Mouse (Mus musculus) liver, embryonic 12.5 days (tissue): ENCODE measurements around the gene Arhgap32. TPM values are rescaled to one million over a fixed set of nuclear protein-coding genes. Genes with fewer than 3 reads are reported as not detected.
"Not testable (repeated sequence)": the region's sequence is repeated elsewhere in the genome, so short reads cannot be mapped to it uniquely, and the experiment has no call there.

Experiments
- ATAC-seq: fragments of 200-750 bp; cut with Nextera tagmentation; 2 replicates; pipeline ENCODE4 v1.8.0; 2017; ENCODE audit warnings: moderate number of reproducible peaks, mild to moderate bottlenecking, moderate library complexity
- H3K27ac ChIP-seq: fragments of 300-500 bp; sonication (generic); 2 replicates; pipeline ENCODE4 v1.5.1; 2016; ENCODE audit warnings: mild to moderate bottlenecking
- H3K27me3 ChIP-seq: fragments of 300-500 bp; sonication (generic); replicated peaks from 2 replicates; pipeline ENCODE4 v1.6.1; 2016; ENCODE audit warnings: mild to moderate bottlenecking, moderate library complexity
- H3K36me3 ChIP-seq: fragments of 300-500 bp; sonication (generic); 2 replicates; pipeline ENCODE4 v1.6.1; 2016; ENCODE audit warnings: mild to moderate bottlenecking, moderate library complexity
- H3K4me1 ChIP-seq: fragments of 300-500 bp; sonication (generic); 2 replicates; pipeline ENCODE4 v1.6.1; 2016
- H3K4me2 ChIP-seq: fragments of 300-500 bp; sonication (generic); 2 replicates; pipeline ENCODE4 v1.6.1; 2016; ENCODE audit warnings: mild to moderate bottlenecking, moderate library complexity
- H3K4me3 ChIP-seq: fragments of 300-500 bp; sonication (generic); 2 replicates; pipeline ENCODE4 v1.5.1; 2016; ENCODE audit warnings: mild to moderate bottlenecking, moderate library complexity
- H3K9ac ChIP-seq: fragments of 300-500 bp; sonication (generic); 2 replicates; pipeline ENCODE4 v1.6.1; 2016; ENCODE audit warnings: mild to moderate bottlenecking, moderate library complexity
- H3K9me3 ChIP-seq: fragments of 300-500 bp; sonication (generic); replicated peaks from 2 replicates; pipeline ENCODE4 v1.6.1; 2016; ENCODE audit warnings: mild to moderate bottlenecking, moderate library complexity
- WGBS: fragments of 180-500 bp; shearing (Covaris S2); methylation state at CpG from one replicate; pipeline ENCODE4 v1.1.7; 2016; ENCODE audit not compliant: insufficient replicate concordance; 5-methylcytosine and 5-hydroxymethylcytosine counted together
- polyA plus RNA-seq: library from polyadenylated mRNA; unstranded; fragments of >200 nt; fragmentation: Nextera tagmentation; extraction: Ambion mirVana; gene quantifications from 2 replicates; pipeline ENCODE4 v1.2.1, GENCODE M21; 2016

Gene Arhgap32
- polyA plus RNA-seq, 1 experiment from 2014 or later, result 0.56 TPM

- Histone ChIP-seq H3K36me3 (no peaks in the 10 kb centered on the region), H3K27me3 (no peaks in the 10 kb centered on the region), H3K4me1 (peaks cover 16% of the 10 kb centered on the region), H3K9ac (no peak overlapping the region), H3K4me2 (peak overlapping the region; percentile 17; the same call in 1 of the 2 replicates), H3K9me3 (no peaks in the 10 kb centered on the region), H3K27ac (peak overlapping the region; percentile 27; the same call in 1 of the 2 replicates), H3K4me3 (no peak overlapping the region)
- 28% methylated on average over 2 of the region's 2 CpGs for WGBS
- peak; percentile 89 for ATAC-seq
These were observed 46.9 kb downstream of the Arhgap32 start for GRCm38 (mm10) chr9:32162792-32163191.

- 76% methylated on average over 6 of the region's 6 CpGs for WGBS
- not testable (repeated sequence) for H3K4me2 ChIP-seq, H3K4me3 ChIP-seq, H3K27ac ChIP-seq, H3K27me3 ChIP-seq, H3K9me3 ChIP-seq, ATAC-seq, H3K36me3 ChIP-seq, H3K9ac ChIP-seq
- peaks cover 16% of the 10 kb centered on the region for H3K4me1 ChIP-seq
These were observed 47.9 kb downstream of the Arhgap32 start for GRCm38 (mm10) chr9:32163820-32164219.

- no peak overlapping the region for H3K4me3 ChIP-seq
- no peak overlapping the region for H3K27ac ChIP-seq
- no peaks in the 10 kb centered on the region for H3K27me3 ChIP-seq
- no peaks in the 10 kb centered on the region for H3K36me3 ChIP-seq
- no peak overlapping the region for H3K9ac ChIP-seq
- peaks cover 3% of the 10 kb centered on the region; the same call in 1 of the 2 replicates for H3K4me1 ChIP-seq
- 77% methylated on average over 5 of the region's 5 CpGs for WGBS
- ATAC-seq, result no peak
- no peak overlapping the region for H3K4me2 ChIP-seq
- no peaks in the 10 kb centered on the region for H3K9me3 ChIP-seq
These were observed 52.7 kb downstream of the Arhgap32 start for GRCm38 (mm10) chr9:32168546-32169137.

- Histone ChIP-seq H3K9ac (no peak overlapping the region), H3K36me3 (no peaks in the 10 kb centered on the region), H3K9me3 (no peaks in the 10 kb centered on the region), H3K27ac (no peak overlapping the region), H3K4me3 (no peak overlapping the region), H3K27me3 (no peaks in the 10 kb centered on the region), H3K4me2 (no peak overlapping the region), H3K4me1 (no peaks in the 10 kb centered on the region)
- ATAC-seq, result no peak
- 77% methylated on average over 8 of the region's 8 CpGs for WGBS
These were observed 54.8 kb downstream of the Arhgap32 start for GRCm38 (mm10) chr9:32170713-32171112.

GRCm38 (mm10) chr9:32176612-32177011 is 60.7 kb downstream of the Arhgap32 start:
- H3K4me3 ChIP-seq, result no peak overlapping the region
- 75% methylated on average over 4 of the region's 4 CpGs for WGBS
- no peaks in the 10 kb centered on the region for H3K27me3 ChIP-seq
- no peaks in the 10 kb centered on the region for H3K4me1 ChIP-seq
- H3K4me2 ChIP-seq, result no peak overlapping the region
- H3K9ac ChIP-seq, result no peak overlapping the region
- H3K27ac ChIP-seq, result no peak overlapping the region
- no peak for ATAC-seq
- no peaks in the 10 kb centered on the region for H3K9me3 ChIP-seq
- H3K36me3 ChIP-seq, result no peaks in the 10 kb centered on the region

GRCm38 (mm10) chr9:32181170-32181569 is 65.2 kb downstream of the Arhgap32 start:
- Histone ChIP-seq H3K4me2 (no peak overlapping the region), H3K4me3 (no peak overlapping the region), H3K27ac (no peak overlapping the region), H3K4me1 (no peaks in the 10 kb centered on the region), H3K27me3 (no peaks in the 10 kb centered on the region), H3K9me3 (no peaks in the 10 kb centered on the region), H3K9ac (no peak overlapping the region), H3K36me3 (peaks cover 3% of the 10 kb centered on the region; the same call in 1 of the 2 replicates)
- WGBS, result 22% methylated on average over 2 of the region's 2 CpGs
- ATAC-seq, result no peak

GRCm38 (mm10) chr9:32186489-32186888 is 70.6 kb downstream of the Arhgap32 start:
- Histone ChIP-seq H3K4me1 (no peaks in the 10 kb centered on the region), H3K27me3 (no peaks in the 10 kb centered on the region), H3K4me2 (no peak overlapping the region), H3K9me3 (no peaks in the 10 kb centered on the region), H3K4me3 (no peak overlapping the region), H3K9ac (no peak overlapping the region), H3K27ac (no peak overlapping the region), H3K36me3 (peaks cover 3% of the 10 kb centered on the region; the same call in 1 of the 2 replicates)
- no peak for ATAC-seq
- WGBS, result 78% methylated on average over 2 of the region's 2 CpGs

GRCm38 (mm10) chr9:32192295-32193073 is 76.5 kb downstream of the Arhgap32 start:
- Histone ChIP-seq H3K9ac (no peak overlapping the region), H3K4me1 (no peaks in the 10 kb centered on the region), H3K4me2 (no peak overlapping the region), H3K36me3 (no peaks in the 10 kb centered on the region), H3K4me3 (no peak overlapping the region), H3K27me3 (no peaks in the 10 kb centered on the region), H3K27ac (no peak overlapping the region), H3K9me3 (no peaks in the 10 kb centered on the region)
- WGBS, result 73% methylated on average over 5 of the region's 5 CpGs
- no peak for ATAC-seq

- H3K36me3 ChIP-seq, result no peaks in the 10 kb centered on the region
- no peak overlapping the region for H3K4me3 ChIP-seq
- H3K4me1 ChIP-seq, result no peaks in the 10 kb centered on the region
- H3K27ac ChIP-seq, result no peak overlapping the region
- WGBS, result 33% methylated on average over 7 of the region's 7 CpGs
- no peaks in the 10 kb centered on the region for H3K27me3 ChIP-seq
- no peak overlapping the region for H3K4me2 ChIP-seq
- no peak overlapping the region for H3K9ac ChIP-seq
- ATAC-seq, result no peak
- H3K9me3 ChIP-seq, result no peaks in the 10 kb centered on the region
These were observed 88.6 kb downstream of the Arhgap32 start for GRCm38 (mm10) chr9:32204450-32204990.

- Histone ChIP-seq H3K4me1 (no peaks in the 10 kb centered on the region), H3K4me3 (no peak overlapping the region), H3K27me3 (no peaks in the 10 kb centered on the region), H3K4me2 (no peak overlapping the region), H3K27ac (no peak overlapping the region), H3K36me3 (no peaks in the 10 kb centered on the region), H3K9ac (no peak overlapping the region), H3K9me3 (no peaks in the 10 kb centered on the region)
- ATAC-seq, result no peak
- 79% methylated on average over 8 of the region's 8 CpGs for WGBS
These were observed 91.2 kb downstream of the Arhgap32 start for GRCm38 (mm10) chr9:32207133-32207532.

- WGBS, result 58% methylated on average over 5 of the region's 5 CpGs
- H3K9me3 ChIP-seq, result no peaks in the 10 kb centered on the region
- H3K4me1 ChIP-seq, result no peaks in the 10 kb centered on the region
- H3K4me3 ChIP-seq, result no peak overlapping the region
- H3K27me3 ChIP-seq, result no peaks in the 10 kb centered on the region
- H3K4me2 ChIP-seq, result no peak overlapping the region
- no peak for ATAC-seq
- no peaks in the 10 kb centered on the region for H3K36me3 ChIP-seq
- no peak overlapping the region for H3K27ac ChIP-seq
- H3K9ac ChIP-seq, result no peak overlapping the region
These were observed 92.1 kb downstream of the Arhgap32 start for GRCm38 (mm10) chr9:32208071-32208470.

- WGBS, result 58% methylated on average over 5 of the region's 5 CpGs
These were observed 101.1 kb downstream of the Arhgap32 start for GRCm38 (mm10) chr9:32216820-32217567.

More at GRCm38 (mm10) chr9:32216820-32217567, 101.1 kb downstream of the Arhgap32 start:
- Histone ChIP-seq H3K27ac (no peak overlapping the region), H3K4me3 (no peak overlapping the region), H3K27me3 (no peaks in the 10 kb centered on the region), H3K4me1 (no peaks in the 10 kb centered on the region), H3K9me3 (no peaks in the 10 kb centered on the region), H3K9ac (no peak overlapping the region), H3K4me2 (no peak overlapping the region), H3K36me3 (no peaks in the 10 kb centered on the region)
- ATAC-seq, result no peak
